Mouse (Mus musculus) stomach, embryonic 15.5 days (tissue): ENCODE results near the gene Mc3r. TPM values are rescaled to one million over a fixed set of nuclear protein-coding genes. Genes with fewer than 3 reads are reported as not detected.

Source experiments
- polyA plus RNA-seq: library from polyadenylated mRNA; unstranded; fragments of >200 nt; fragmentation: Nextera tagmentation; extraction: Ambion mirVana; gene quantifications from 2 replicates; pipeline ENCODE4 v1.2.1, GENCODE M21; 2015

Gene Mc3r
- polyA plus RNA-seq, 1 experiment from 2014 or later = not detected

Other genes with a start within 250 kb of the Mc3r start
- gene Cbln4, start 205.0 kb upstream of the Mc3r start, polyA plus RNA-seq = 0.17 and 0.30 TPM in 2 replicates
- 18.3 and 23.0 TPM in 2 replicates for gene Fam210b, start 97.1 kb downstream of the Mc3r start, polyA plus RNA-seq
- gene Aurka, start 122.0 kb downstream of the Mc3r start, polyA plus RNA-seq = 91.0 and 95.0 TPM in 2 replicates
- 34.9 and 38.8 TPM in 2 replicates for gene Cstf1, start 122.2 kb downstream of the Mc3r start, polyA plus RNA-seq
- 0.12 and 0.22 TPM in 2 replicates for gene Cass4, start 145.3 kb downstream of the Mc3r start, polyA plus RNA-seq
- 69.3 and 69.4 TPM in 2 replicates for gene Rtf2, start 192.1 kb downstream of the Mc3r start, polyA plus RNA-seq
- gene Gcnt7, start 210.1 kb downstream of the Mc3r start, polyA plus RNA-seq = 1.4 and 1.7 TPM in 2 replicates
- gene Fam209, start 224.0 kb downstream of the Mc3r start, polyA plus RNA-seq = 0.19 TPM in 1 of 2 replicates, not detected in the other